10 mouse cellular contexts compared by ENCODE assay signal in the genomic region with DNA sequence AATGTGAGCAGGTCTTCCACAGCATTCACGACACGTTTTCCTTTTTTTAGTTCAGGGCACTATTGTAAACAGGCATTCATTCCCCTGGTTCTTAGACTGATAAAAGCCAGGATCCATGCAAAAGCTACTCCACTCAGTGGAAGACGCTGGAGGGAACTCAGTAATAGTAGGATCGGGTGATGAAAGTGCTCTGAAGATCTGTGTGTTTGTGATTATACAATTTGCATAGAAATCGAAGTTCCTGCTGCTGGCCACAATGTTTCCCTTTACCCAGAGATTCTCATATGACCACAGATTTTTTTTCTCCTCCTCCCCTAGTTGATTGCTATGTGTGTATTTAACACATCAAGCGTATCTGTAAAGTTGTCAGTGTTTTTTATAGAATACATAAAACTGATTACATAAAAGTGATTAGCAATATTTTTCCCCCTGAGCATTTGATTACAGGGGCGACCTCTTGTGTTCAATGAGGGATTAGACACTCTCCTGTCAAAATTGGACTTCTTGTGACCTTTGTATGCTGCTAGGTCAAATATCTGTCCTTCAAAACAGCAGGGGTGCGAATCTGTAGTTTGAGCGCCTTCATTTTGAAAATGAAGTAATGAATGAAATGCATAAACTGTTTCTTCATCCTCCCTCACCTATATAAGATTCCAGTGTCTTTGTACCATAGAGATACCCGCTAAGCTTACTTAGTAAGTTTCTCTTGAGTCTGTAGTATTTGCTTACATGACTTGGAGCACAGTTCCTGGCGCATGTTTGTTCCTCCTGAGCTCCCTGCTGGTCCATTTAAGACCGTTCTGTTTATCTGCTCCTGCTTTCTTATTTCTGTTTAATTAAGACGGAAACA. TPM values are rescaled to one million over a fixed set of nuclear protein-coding genes. Genes with fewer than 3 reads are reported as not detected.
DNase-seq lines count a peak whose midpoint lies in the region; ATAC-seq and TF ChIP-seq lines count a peak whose summit lies in the region.
"Had no signal": no experiment of that assay in that cellular context is flagged by ENCODE, and none has a peak within 500 bp of the region (broad histone marks: within the 10 kb centered on the region; RNA-seq: fewer than 3 reads in every experiment).

No protein-coding gene starts in this region.

- DNase-seq in forebrain, embryonic 11.5 days (ENCODE audit: low spot score): no peak
- peak; percentile 56 for DNase-seq in lung, embryonic 14.5 days
- DNase-seq in lung, adult 2 months: no peak
- no peak for DNase-seq in frontal cortex, postnatal 14 days (ENCODE audit: low spot score in 2 of 2)
- DNase-seq in cerebellum, postnatal 36 days: no peak
- DNase-seq: B cell, adult 2 months; cerebellum, adult 11 months had no signal

- TF ChIP-seq POLR2A in lung, adult 2 months (IDR thresholded peaks at IDR 0.05; ENCODE audit: borderline replicate concordance, extremely low read depth, low read depth, low read length): no peak

- H3K9me3 ChIP-seq in forebrain, embryonic 13.5 days (replicated peaks): no peaks in the 10 kb centered on the region
- no peaks in the 10 kb centered on the region for H3K9me3 ChIP-seq in forebrain, embryonic 11.5 days (ENCODE audit: control insufficient read depth, low read length)
- H3K9me3 ChIP-seq in lung, embryonic 14.5 days (ENCODE audit: low read depth, low read length): no peaks in the 10 kb centered on the region
- H3K9me3 ChIP-seq in embryonic facial prominence, embryonic 13.5 days: no peaks in the 10 kb centered on the region
- H3K9me3 ChIP-seq in stomach, embryonic 14.5 days (ENCODE audit: control insufficient read depth, low read depth, low read length): no peaks in the 10 kb centered on the region

- H3K4me3 ChIP-seq in forebrain, embryonic 13.5 days: peak overlapping the region; percentile 59
- H3K4me3 ChIP-seq in forebrain, embryonic 11.5 days (ENCODE audit: low read depth, low read length): no peak overlapping the region
- no peak overlapping the region for H3K4me3 ChIP-seq in lung, embryonic 14.5 days (ENCODE audit: low read depth, low read length)
- no peak overlapping the region for H3K4me3 ChIP-seq in lung, adult 2 months (replicated peaks; ENCODE audit: extremely low read depth, low read depth, low read length)
- peak overlapping the region; percentile 11; the same call in 1 of the 2 replicates for H3K4me3 ChIP-seq in embryonic facial prominence, embryonic 13.5 days
- peak overlapping the region; percentile 81 for H3K4me3 ChIP-seq in stomach, embryonic 14.5 days (ENCODE audit: low read depth, low read length)

- no peak for ATAC-seq in forebrain, embryonic 13.5 days
- ATAC-seq in forebrain, embryonic 11.5 days (replicated peaks; ENCODE audit: low FRiP score): no peak
- ATAC-seq in lung, embryonic 14.5 days (ENCODE audit: insufficient read depth): no peak
- ATAC-seq in embryonic facial prominence, embryonic 13.5 days (ENCODE audit: insufficient number of reproducible peaks, insufficient read depth, low FRiP score, low TSS enrichment, low read depth): no peak
- no peak for ATAC-seq in stomach, embryonic 14.5 days (ENCODE audit: insufficient number of reproducible peaks, insufficient read depth, low FRiP score, low read depth)

- peaks cover 81% of the 10 kb centered on the region for H3K27me3 ChIP-seq in forebrain, embryonic 13.5 days
- H3K27me3 ChIP-seq in forebrain, embryonic 11.5 days (ENCODE audit: control insufficient read depth, insufficient read depth, low read length): peaks cover 59% of the 10 kb centered on the region
- H3K27me3 ChIP-seq in lung, embryonic 14.5 days (ENCODE audit: insufficient read depth, low read length): peaks cover 61% of the 10 kb centered on the region
- H3K27me3 ChIP-seq in embryonic facial prominence, embryonic 13.5 days: peaks cover 81% of the 10 kb centered on the region
- 0 out of 2 replicates have a peak, but pooled peaks cover 4% of the 10 kb centered on the region for H3K27me3 ChIP-seq in stomach, embryonic 14.5 days (ENCODE audit: control insufficient read depth, insufficient read depth, low read length)

- peak; percentile 52 for TF ChIP-seq CTCF in lung, embryonic 14.5 days (IDR thresholded peaks at IDR 0.05; ENCODE audit: low read depth)
- TF ChIP-seq CTCF in lung, adult 2 months (IDR thresholded peaks at IDR 0.05; ENCODE audit: insufficient read depth, low read length): no peak

- H3K4me2 ChIP-seq in forebrain, embryonic 13.5 days: peak overlapping the region; percentile 90
- no peak overlapping the region for H3K4me2 ChIP-seq in forebrain, embryonic 11.5 days (ENCODE audit: low read depth, low read length, severe bottlenecking)
- no peak overlapping the region for H3K4me2 ChIP-seq in lung, embryonic 14.5 days
- peak overlapping the region; percentile 10; the same call in 1 of the 2 replicates for H3K4me2 ChIP-seq in embryonic facial prominence, embryonic 13.5 days
- H3K4me2 ChIP-seq in stomach, embryonic 14.5 days (replicated peaks; ENCODE audit: low read depth, low read length): peak overlapping the region; percentile 74

- WGBS in forebrain, embryonic 13.5 days: 2% methylated on average over 13 of the region's 13 CpGs
- 3% methylated on average over 13 of the region's 13 CpGs for WGBS in forebrain, embryonic 11.5 days
- WGBS in lung, embryonic 14.5 days: 22% methylated on average over 13 of the region's 13 CpGs
- 22% methylated on average over 13 of the region's 13 CpGs for WGBS in lung, adult 2 months
- 6% methylated on average over 13 of the region's 13 CpGs for WGBS in embryonic facial prominence, embryonic 13.5 days
- WGBS in stomach, embryonic 14.5 days: 17% methylated on average over 13 of the region's 13 CpGs

- peaks cover 17% of the 10 kb centered on the region for H3K4me1 ChIP-seq in forebrain, embryonic 13.5 days
- peaks cover 2% of the 10 kb centered on the region; the same call in 1 of the 2 replicates for H3K4me1 ChIP-seq in forebrain, embryonic 11.5 days (replicated peaks; ENCODE audit: control insufficient read depth, insufficient read depth, low read length)
- H3K4me1 ChIP-seq in lung, embryonic 14.5 days (ENCODE audit: insufficient read depth): no peaks in the 10 kb centered on the region
- no peaks in the 10 kb centered on the region for H3K4me1 ChIP-seq in lung, adult 2 months (ENCODE audit: control insufficient read depth, insufficient read depth, low read length)
- peaks cover 6% of the 10 kb centered on the region; the same call in 1 of the 2 replicates for H3K4me1 ChIP-seq in embryonic facial prominence, embryonic 13.5 days
- peaks cover 3% of the 10 kb centered on the region; the same call in 1 of the 2 replicates for H3K4me1 ChIP-seq in stomach, embryonic 14.5 days (ENCODE audit: control insufficient read depth, insufficient read depth, low read length)

- no peaks in the 10 kb centered on the region for H3K36me3 ChIP-seq in forebrain, embryonic 13.5 days (ENCODE audit: poor library complexity, severe bottlenecking)
- H3K36me3 ChIP-seq in forebrain, embryonic 11.5 days (ENCODE audit: control insufficient read depth, insufficient read depth, low read length): no peaks in the 10 kb centered on the region
- no peaks in the 10 kb centered on the region for H3K36me3 ChIP-seq in lung, embryonic 14.5 days (ENCODE audit: insufficient read depth)
- H3K36me3 ChIP-seq in embryonic facial prominence, embryonic 13.5 days: no peaks in the 10 kb centered on the region
- H3K36me3 ChIP-seq in stomach, embryonic 14.5 days (ENCODE audit: control insufficient read depth, insufficient read depth, low read length): no peaks in the 10 kb centered on the region

- no peak overlapping the region for H3K9ac ChIP-seq in forebrain, embryonic 13.5 days
- H3K9ac ChIP-seq in forebrain, embryonic 11.5 days (ENCODE audit: low read length): no peak overlapping the region
- no peak overlapping the region for H3K9ac ChIP-seq in lung, embryonic 14.5 days
- no peak overlapping the region for H3K9ac ChIP-seq in embryonic facial prominence, embryonic 13.5 days
- H3K9ac ChIP-seq in stomach, embryonic 14.5 days (replicated peaks; ENCODE audit: low read depth, low read length): peak overlapping the region; percentile 89

- H3K27ac ChIP-seq in forebrain, embryonic 13.5 days: 0 out of 2 replicates have a peak overlapping the region, but pooled peaks have one; percentile 31
- no peak overlapping the region for H3K27ac ChIP-seq in forebrain, embryonic 11.5 days (ENCODE audit: low read depth, low read length)
- H3K27ac ChIP-seq in lung, embryonic 14.5 days (ENCODE audit: low read depth): no peak overlapping the region
- no peak overlapping the region for H3K27ac ChIP-seq in embryonic facial prominence, embryonic 13.5 days
- H3K27ac ChIP-seq in stomach, embryonic 14.5 days (ENCODE audit: low read length): peak overlapping the region; percentile 93; the same call in 1 of the 2 replicates

RNA-seq across cellular contexts. Expression of a gene that starts 2.6 kb away (rescaled TPM):
- polyA plus RNA-seq in forebrain, embryonic 13.5 days (2015; fragmentation: Nextera tagmentation; extraction: Ambion mirVana): 79.0 and 93.1 TPM in 2 replicates
- 34.0 and 34.8 TPM in 2 replicates for polyA plus RNA-seq in forebrain, embryonic 11.5 days (2014; fragmentation: Nextera tagmentation; extraction: Ambion mirVana)
- polyA plus RNA-seq in lung, embryonic 14.5 days (2014; fragmentation: Nextera tagmentation; extraction: Ambion mirVana): 1.6 and 1.8 TPM in 2 replicates
- 0.31 and 1.2 TPM in 2 replicates for polyA plus RNA-seq in lung, adult 2 months (2012; rRNA removed)
- 9.4 and 11.9 TPM in 2 replicates for polyA plus RNA-seq in embryonic facial prominence, embryonic 13.5 days (2015; fragmentation: Nextera tagmentation; extraction: Ambion mirVana)
- 51.8 and 54.2 TPM in 2 replicates for polyA plus RNA-seq in stomach, embryonic 14.5 days (2014; fragmentation: Nextera tagmentation; extraction: Ambion mirVana)

Comparison
In these comparisons a context has a peak if more than half of its experiments do, and no peak if none do; other contexts are left out.
1. H3K27ac ChIP-seq: peak in forebrain, embryonic 13.5 days (single experiment) and stomach, embryonic 14.5 days (single experiment); none in forebrain, embryonic 11.5 days (single experiment), lung, embryonic 14.5 days (single experiment) and embryonic facial prominence, embryonic 13.5 days (single experiment).
2. H3K4me2 ChIP-seq: peak in forebrain, embryonic 13.5 days (single experiment), embryonic facial prominence, embryonic 13.5 days (single experiment) and stomach, embryonic 14.5 days (single experiment); none in forebrain, embryonic 11.5 days (single experiment) and lung, embryonic 14.5 days (single experiment).
3. H3K4me3 ChIP-seq: peak in forebrain, embryonic 13.5 days (single experiment), embryonic facial prominence, embryonic 13.5 days (single experiment) and stomach, embryonic 14.5 days (single experiment); none in forebrain, embryonic 11.5 days (single experiment), lung, embryonic 14.5 days (single experiment) and lung, adult 2 months (single experiment).